Mouse (Mus musculus) forebrain, embryonic 15.5 days (tissue): ENCODE data around the gene Cd68. TPM values are rescaled to one million over a fixed set of nuclear protein-coding genes. Genes with fewer than 3 reads are reported as not detected.

Experiments used
- ATAC-seq: fragments of 200-750 bp; cut with Nextera tagmentation; replicated peaks from 2 replicates; pipeline ENCODE4 v1.8.0; 2017; ENCODE audit warnings: mild to moderate bottlenecking, moderate TSS enrichment, moderate library complexity
- H3K27ac ChIP-seq: fragments of 300-500 bp; sonication (generic); replicated peaks from 2 replicates; pipeline ENCODE4 v1.5.1; 2015; ENCODE audit warnings: mild to moderate bottlenecking, inconsistent platforms
- H3K27me3 ChIP-seq: fragments of 300-500 bp; sonication (generic); 2 replicates; pipeline ENCODE4 v1.6.1; 2015; ENCODE audit warnings: inconsistent platforms
- H3K36me3 ChIP-seq: fragments of 300-500 bp; sonication (generic); 2 replicates; pipeline ENCODE4 v1.6.1; 2015; ENCODE audit warnings: mild to moderate bottlenecking, inconsistent platforms
- H3K4me1 ChIP-seq: fragments of 300-500 bp; sonication (generic); 2 replicates; pipeline ENCODE4 v1.6.1; 2015; ENCODE audit warnings: inconsistent platforms
- H3K4me2 ChIP-seq: fragments of 300-500 bp; sonication (generic); replicated peaks from 2 replicates; pipeline ENCODE4 v1.6.1; 2015; ENCODE audit warnings: mild to moderate bottlenecking, inconsistent platforms
- H3K4me3 ChIP-seq: fragments of 300-500 bp; sonication (generic); 2 replicates; pipeline ENCODE4 v1.5.1; 2015; ENCODE audit warnings: mild to moderate bottlenecking, inconsistent platforms
- H3K9ac ChIP-seq: fragments of 300-500 bp; sonication (generic); replicated peaks from 2 replicates; pipeline ENCODE4 v1.6.1; 2015; ENCODE audit warnings: mild to moderate bottlenecking, inconsistent platforms
- H3K9me3 ChIP-seq: fragments of 300-500 bp; sonication (generic); 2 replicates; pipeline ENCODE4 v1.6.1; 2016; ENCODE audit warnings: inconsistent platforms
- WGBS: fragments of 180-500 bp; shearing (Covaris S2); methylation state at CpG from one replicate; pipeline ENCODE4 v1.1.7; 2015; ENCODE audit warnings: mixed read lengths; 5-methylcytosine and 5-hydroxymethylcytosine counted together
- polyA plus RNA-seq: library from polyadenylated mRNA; unstranded; fragments of >200 nt; fragmentation: Nextera tagmentation; extraction: Ambion mirVana; gene quantifications from 2 replicates; pipeline ENCODE4 v1.2.1, GENCODE M21; 2015

Gene Cd68
- polyA plus RNA-seq, 1 experiment from 2014 or later: 6.7 TPM

DNA sequence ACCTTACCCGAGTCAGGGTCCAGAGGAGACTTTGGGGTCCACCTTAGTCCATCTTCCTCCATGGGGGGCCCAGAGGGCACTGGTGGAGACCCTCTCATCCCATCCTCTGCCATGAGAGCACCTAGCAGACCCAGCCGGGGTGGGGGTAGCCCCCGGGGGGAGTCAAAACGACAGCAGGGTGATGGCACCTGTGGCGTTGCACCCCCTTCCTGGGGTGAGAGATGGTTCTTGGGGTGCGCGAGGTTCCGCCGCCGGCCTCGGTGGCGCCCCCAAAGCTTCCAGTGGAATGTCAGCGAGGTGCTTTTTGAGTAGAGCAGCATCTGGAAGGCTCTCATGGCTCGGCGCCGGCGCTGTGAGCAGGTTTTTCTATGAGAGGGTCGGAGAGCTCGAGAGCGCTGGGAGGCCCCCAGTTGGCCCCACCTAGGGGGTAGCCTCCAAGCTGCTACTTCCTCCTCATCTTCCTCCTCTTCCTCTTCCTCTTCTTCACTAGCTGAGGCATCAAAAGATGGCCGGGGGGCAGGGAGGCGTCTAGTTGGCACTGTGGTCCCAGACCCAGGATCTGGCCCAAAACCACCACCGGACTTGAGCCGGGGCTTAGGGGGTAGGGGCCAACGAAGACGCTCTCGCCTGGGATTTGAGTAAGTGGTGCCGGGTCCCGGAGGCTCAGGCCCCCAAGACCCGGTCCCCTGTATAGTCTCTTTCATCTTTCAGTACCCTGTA lies 14.3 kb upstream of the Cd68 start:
- no peak for ATAC-seq
- Histone ChIP-seq H3K4me3 (peak overlapping the region; percentile 78), H3K9me3 (no peaks in the 10 kb centered on the region), H3K9ac (0 out of 2 replicates have a peak overlapping the region, but pooled peaks have one; percentile 82), H3K27ac (no peak overlapping the region), H3K27me3 (no peaks in the 10 kb centered on the region), H3K4me2 (peak overlapping the region; percentile 96), H3K4me1 (peaks cover 48% of the 10 kb centered on the region), H3K36me3 (peaks cover 36% of the 10 kb centered on the region)
- 88% methylated on average over 30 of the region's 30 CpGs for WGBS

DNA sequence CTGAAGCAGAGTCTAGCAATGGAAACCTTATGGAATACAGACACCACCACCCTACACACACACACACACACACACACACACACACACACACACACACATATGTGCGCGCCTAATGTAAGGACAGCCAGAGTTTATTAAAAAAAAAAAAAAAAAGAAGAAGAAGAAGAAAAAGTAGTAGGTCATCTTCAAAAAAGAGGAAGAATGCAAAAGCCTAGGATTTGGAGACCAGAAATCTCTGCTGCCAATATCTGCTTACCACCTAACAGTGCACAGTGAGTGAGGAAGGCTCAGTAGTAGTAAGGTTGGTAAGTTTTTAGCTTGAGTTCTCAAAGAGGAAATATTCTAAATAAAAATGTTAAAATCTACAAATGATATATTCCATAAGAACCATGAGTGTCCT lies 13.2 kb upstream of the Cd68 start:
- no peaks in the 10 kb centered on the region for H3K27me3 ChIP-seq
- H3K36me3 ChIP-seq: peaks cover 47% of the 10 kb centered on the region
- no peaks in the 10 kb centered on the region for H3K9me3 ChIP-seq
- H3K9ac ChIP-seq: no peak overlapping the region
- 100% methylated on average over 2 of the region's 2 CpGs for WGBS
- no peak for ATAC-seq
- H3K4me2 ChIP-seq: no peak overlapping the region
- no peak overlapping the region for H3K4me3 ChIP-seq
- H3K27ac ChIP-seq: no peak overlapping the region
- peaks cover 43% of the 10 kb centered on the region for H3K4me1 ChIP-seq

DNA sequence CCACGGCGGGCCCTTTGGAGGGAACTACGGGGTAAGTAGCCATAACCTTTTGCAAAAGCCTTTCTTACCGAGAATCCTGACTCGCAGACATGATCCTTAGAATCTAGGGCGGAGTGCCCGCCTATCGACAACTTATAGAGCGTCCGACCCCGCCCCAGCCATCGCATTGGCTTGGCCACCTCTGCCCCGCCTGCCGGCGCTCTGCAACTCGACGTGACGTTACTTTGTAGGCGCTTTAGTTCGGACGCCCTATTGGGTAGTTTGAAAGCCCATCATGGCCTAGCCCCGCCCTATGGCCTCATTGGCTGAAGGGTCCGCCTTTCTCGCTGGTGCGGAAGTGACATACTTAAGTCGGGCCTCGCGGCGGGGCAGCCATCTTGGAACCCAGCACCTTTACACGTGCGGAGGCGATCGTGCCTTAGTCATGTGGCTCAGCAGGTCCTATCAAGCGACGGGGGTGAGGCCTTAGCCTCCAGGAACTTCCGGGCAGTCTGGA lies 6.3 kb upstream of the Cd68 start, which contains the start of gene Eif4a1:
Gene Eif4a1 (minus strand): TSS at position 213 of the 496 bp plus-strand sequence.
- Histone ChIP-seq H3K4me1 (peaks cover 33% of the 10 kb centered on the region), H3K9ac (peak within 1 kb of the TSS; percentile 99), H3K4me2 (peak within 1 kb of the TSS; percentile 72), H3K9me3 (no peaks in the 10 kb centered on the region), H3K27ac (peak within 1 kb of the TSS; percentile 98), H3K36me3 (peaks cover 72% of the 10 kb centered on the region), H3K4me3 (peak within 1 kb of the TSS; percentile 100), H3K27me3 (no peaks in the 10 kb centered on the region)
- peak; percentile 97 for ATAC-seq
- under 1% methylated on average over 36 of the region's 36 CpGs for WGBS

DNA sequence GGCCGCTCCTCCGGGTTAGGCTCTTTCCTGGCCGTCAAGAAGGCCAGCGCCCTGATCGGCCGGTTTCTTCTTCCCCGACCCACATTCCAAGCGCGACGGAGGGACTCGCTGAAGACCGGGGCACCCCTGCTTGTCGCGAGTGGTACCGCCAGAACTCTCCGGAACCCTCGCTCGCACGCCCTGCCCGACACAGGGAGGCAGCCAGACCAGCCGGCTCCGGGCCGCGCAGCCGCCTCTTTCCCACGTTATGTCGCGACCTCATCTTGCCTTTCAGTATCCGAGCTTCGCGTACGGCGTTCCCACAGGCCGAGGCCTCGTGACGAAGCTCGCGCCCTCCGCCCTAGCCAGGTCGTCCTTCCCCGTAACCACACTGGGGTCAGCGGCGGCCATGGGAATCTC lies 5.8 kb upstream of the Cd68 start:
- Histone ChIP-seq H3K4me1 (peaks cover 33% of the 10 kb centered on the region), H3K36me3 (peaks cover 69% of the 10 kb centered on the region), H3K27ac (peak overlapping the region; percentile 98), H3K4me3 (peak overlapping the region; percentile 100), H3K9ac (peak overlapping the region; percentile 99), H3K27me3 (no peaks in the 10 kb centered on the region), H3K9me3 (no peaks in the 10 kb centered on the region), H3K4me2 (peak overlapping the region; percentile 72)
- peak; percentile 14; the same call in 1 of the 2 replicates for ATAC-seq
- 0% methylated on average over 43 of the region's 43 CpGs for WGBS

DNA sequence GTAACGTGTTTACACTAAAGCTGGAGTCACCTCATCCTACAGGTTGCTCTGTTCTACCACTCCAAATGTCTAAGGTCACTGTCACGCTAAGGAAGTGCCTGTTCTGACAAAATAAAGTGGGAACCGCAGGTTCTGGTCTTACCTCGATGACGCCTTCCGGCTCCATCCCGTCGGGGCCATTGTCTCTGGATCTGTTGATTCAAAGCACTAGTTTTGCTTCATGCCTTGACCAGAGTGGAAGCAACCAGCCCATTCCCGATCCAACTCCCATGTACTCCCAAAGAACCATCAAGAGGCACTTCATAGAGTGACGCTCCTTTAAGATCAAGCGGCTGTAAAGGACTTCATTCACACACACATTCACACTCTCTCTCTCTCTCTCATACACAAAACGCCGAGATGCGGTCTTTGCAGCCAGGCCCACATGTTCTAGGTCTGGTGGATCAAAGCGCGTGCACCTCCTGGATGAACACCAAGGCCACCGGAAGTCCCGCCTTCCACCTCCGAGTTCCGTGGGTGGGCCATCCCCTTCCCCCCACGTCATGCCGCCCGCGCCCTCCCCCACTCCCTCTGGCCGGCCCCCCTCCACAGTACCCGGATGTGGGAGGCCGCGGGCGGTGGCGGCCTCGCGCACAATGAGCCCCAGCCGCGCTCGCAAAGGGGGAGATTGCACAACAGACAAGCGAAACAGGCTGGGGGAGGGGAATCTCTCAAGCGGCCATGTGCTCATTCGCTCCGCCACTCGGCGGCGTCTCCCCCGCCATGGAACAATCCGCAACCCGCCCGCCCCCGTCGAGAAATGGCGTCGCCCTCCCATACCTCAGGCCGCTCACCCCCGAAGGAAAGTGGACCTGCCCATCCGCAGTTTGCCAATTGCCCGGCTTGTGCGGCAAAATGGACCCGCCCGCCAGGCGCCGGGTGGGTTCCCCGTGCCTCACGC lies 5.1 kb upstream of the Cd68 start:
- H3K27me3 ChIP-seq: no peaks in the 10 kb centered on the region
- H3K36me3 ChIP-seq: peaks cover 69% of the 10 kb centered on the region
- under 1% methylated on average over 61 of the region's 61 CpGs for WGBS
- peaks cover 33% of the 10 kb centered on the region for H3K4me1 ChIP-seq
- H3K27ac ChIP-seq: peak overlapping the region; percentile 98
- H3K9me3 ChIP-seq: no peaks in the 10 kb centered on the region
- peak; percentile 70 for ATAC-seq
- peak overlapping the region; percentile 72 for H3K4me2 ChIP-seq
- H3K9ac ChIP-seq: peak overlapping the region; percentile 99
- H3K4me3 ChIP-seq: peak overlapping the region; percentile 100

DNA sequence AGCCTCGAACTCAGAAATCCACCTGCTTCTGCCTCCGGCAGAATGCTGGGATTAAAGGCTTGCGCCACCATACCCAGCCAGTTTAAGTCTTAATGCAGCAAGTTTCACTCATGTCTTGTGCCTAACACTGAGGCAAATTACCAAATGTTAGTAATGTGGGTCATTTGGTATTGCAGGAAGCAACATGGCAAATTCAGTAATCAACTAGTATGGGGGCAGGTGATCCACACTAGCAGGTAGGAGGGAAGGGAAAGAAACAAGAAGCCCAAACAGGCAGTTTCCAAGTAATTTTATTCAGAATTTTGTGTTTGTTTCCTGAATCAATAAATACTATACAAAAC lies 682 bp upstream of the Cd68 start:
- Histone ChIP-seq H3K27me3 (no peaks in the 10 kb centered on the region), H3K9me3 (no peaks in the 10 kb centered on the region), H3K36me3 (peaks cover 64% of the 10 kb centered on the region), H3K4me1 (peaks cover 32% of the 10 kb centered on the region), H3K4me2 (no peak overlapping the region), H3K4me3 (no peak overlapping the region), H3K27ac (no peak overlapping the region), H3K9ac (no peak overlapping the region)
- WGBS: 83% methylated on average over 3 of the region's 3 CpGs
- no peak for ATAC-seq

DNA sequence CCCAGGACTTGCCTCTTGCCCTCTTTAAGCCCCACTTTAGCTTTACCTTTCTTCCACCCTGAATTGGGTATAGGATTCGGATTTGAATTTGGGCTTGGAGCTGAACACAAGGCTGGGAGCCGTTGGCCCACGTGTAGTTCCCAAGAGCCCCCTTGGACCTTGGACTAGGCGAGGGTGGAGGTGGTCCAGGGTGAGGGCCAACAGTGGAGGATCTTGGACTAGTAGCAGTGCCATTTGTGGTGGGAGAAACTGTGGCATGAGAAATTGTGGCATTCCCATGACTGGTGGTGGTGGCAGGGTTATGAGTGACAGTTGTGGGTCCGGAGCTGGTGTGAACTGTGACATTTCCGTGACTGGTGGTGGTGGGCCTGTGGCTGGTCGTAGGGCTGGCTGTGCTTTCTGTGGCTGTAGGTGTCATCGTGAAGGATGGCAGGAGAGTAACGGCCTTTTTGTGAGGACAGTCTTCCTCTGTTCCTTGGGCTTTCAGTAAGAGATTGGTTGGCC lies 444 bp downstream of the Cd68 start:
- Histone ChIP-seq H3K9ac (no peak overlapping the region), H3K4me2 (no peak overlapping the region), H3K9me3 (no peaks in the 10 kb centered on the region), H3K27me3 (no peaks in the 10 kb centered on the region), H3K4me1 (peaks cover 38% of the 10 kb centered on the region), H3K27ac (0 out of 2 replicates have a peak overlapping the region, but pooled peaks have one; percentile 3), H3K36me3 (peaks cover 64% of the 10 kb centered on the region), H3K4me3 (no peak overlapping the region)
- no peak for ATAC-seq
- 72% methylated on average over 9 of the region's 9 CpGs for WGBS

DNA sequence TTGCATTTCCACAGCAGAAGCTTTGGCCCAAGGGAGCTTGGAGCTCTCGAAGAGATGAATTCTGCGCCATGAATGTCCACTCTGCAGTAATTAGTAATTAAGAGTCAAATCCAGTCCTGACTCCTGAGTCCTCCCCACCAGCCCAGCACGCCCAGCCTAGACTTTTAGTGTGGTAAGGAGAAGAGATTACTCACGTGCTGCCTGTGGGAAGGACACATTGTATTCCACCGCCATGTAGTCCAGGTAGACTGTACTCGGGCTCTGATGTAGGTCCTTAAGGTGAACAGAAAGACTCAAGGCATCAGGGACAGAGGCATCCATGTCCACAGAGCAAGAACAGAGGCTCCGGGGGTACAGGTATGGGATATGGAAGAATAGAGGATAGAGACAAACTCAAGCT lies 1.1 kb downstream of the Cd68 start:
- Histone ChIP-seq H3K4me3 (no peak overlapping the region), H3K9ac (no peak overlapping the region), H3K9me3 (no peaks in the 10 kb centered on the region), H3K27ac (no peak overlapping the region), H3K4me1 (peaks cover 31% of the 10 kb centered on the region), H3K27me3 (no peaks in the 10 kb centered on the region), H3K4me2 (no peak overlapping the region), H3K36me3 (peaks cover 58% of the 10 kb centered on the region)
- ATAC-seq: no peak
- WGBS: 91% methylated on average over 7 of the region's 7 CpGs

DNA sequence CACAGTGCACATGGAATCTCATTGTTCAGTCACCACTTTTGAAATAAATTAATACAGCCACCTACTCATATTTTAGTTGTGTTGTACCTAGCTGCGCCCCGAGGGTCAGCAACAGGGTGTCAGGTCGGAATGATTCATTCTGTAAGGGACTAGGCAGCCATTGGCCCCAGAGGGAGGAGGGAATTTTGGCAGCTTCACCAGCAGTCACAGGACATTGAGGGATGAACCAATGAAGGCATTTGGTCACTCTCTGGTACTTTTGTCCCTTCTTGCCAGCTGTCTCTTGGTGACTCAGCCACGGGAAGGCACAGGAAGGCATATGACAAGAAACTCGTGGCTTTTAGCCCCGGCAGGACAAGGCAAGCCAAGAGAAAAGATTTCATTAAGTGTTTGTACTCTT lies 2.2 kb downstream of the Cd68 start:
- peaks cover 22% of the 10 kb centered on the region for H3K4me1 ChIP-seq
- peak overlapping the region; percentile 96; the same call in 1 of the 2 replicates for H3K27ac ChIP-seq
- peaks cover 52% of the 10 kb centered on the region for H3K36me3 ChIP-seq
- ATAC-seq: no peak
- WGBS: 86% methylated on average over 6 of the region's 6 CpGs
- H3K27me3 ChIP-seq: no peaks in the 10 kb centered on the region
- no peak overlapping the region for H3K4me3 ChIP-seq
- H3K9me3 ChIP-seq: no peaks in the 10 kb centered on the region
- H3K9ac ChIP-seq: no peak overlapping the region
- H3K4me2 ChIP-seq: no peak overlapping the region

DNA sequence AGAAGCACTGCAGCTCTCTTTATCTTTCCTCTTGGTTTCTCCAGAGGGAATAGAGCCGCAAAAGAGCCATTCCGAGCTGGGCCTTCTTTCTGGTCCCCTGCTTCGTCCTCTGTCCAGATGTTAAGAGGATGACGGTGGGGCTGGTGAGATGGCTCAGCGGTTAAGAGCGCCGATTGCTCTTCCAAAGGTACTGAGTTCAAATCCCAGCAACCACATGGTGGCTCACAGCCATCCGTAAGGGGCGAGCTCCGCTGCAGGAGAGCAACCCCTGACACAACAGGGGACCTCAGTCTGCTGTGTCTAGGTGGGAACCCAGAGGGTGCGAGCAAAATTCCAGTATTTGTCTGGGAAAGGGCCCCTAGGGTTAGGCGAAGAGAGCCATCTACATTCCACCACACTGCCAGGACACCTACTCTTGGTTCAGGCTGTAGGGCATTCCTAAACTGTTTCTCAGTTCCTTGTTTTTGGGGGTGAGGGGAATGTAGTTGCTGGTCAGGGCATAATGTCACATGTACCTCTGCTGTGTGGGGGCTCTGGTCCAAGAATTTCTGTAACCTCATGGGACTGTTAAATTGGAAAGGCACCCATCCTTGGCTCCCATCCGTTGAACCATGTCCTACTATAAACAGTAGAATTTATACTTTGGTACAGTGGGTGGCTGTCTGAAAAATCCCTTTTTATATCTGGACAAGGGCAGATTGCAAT lies 2.8 kb downstream of the Cd68 start:
- H3K27ac ChIP-seq: peak overlapping the region; percentile 96
- H3K27me3 ChIP-seq: no peaks in the 10 kb centered on the region
- ATAC-seq: peak; percentile 28
- peak overlapping the region; percentile 66 for H3K4me3 ChIP-seq
- H3K9me3 ChIP-seq: no peaks in the 10 kb centered on the region
- peaks cover 52% of the 10 kb centered on the region for H3K36me3 ChIP-seq
- H3K4me1 ChIP-seq: peaks cover 20% of the 10 kb centered on the region
- peak overlapping the region; percentile 58 for H3K4me2 ChIP-seq
- peak overlapping the region; percentile 66 for H3K9ac ChIP-seq
- 72% methylated on average over 13 of the region's 13 CpGs for WGBS

DNA sequence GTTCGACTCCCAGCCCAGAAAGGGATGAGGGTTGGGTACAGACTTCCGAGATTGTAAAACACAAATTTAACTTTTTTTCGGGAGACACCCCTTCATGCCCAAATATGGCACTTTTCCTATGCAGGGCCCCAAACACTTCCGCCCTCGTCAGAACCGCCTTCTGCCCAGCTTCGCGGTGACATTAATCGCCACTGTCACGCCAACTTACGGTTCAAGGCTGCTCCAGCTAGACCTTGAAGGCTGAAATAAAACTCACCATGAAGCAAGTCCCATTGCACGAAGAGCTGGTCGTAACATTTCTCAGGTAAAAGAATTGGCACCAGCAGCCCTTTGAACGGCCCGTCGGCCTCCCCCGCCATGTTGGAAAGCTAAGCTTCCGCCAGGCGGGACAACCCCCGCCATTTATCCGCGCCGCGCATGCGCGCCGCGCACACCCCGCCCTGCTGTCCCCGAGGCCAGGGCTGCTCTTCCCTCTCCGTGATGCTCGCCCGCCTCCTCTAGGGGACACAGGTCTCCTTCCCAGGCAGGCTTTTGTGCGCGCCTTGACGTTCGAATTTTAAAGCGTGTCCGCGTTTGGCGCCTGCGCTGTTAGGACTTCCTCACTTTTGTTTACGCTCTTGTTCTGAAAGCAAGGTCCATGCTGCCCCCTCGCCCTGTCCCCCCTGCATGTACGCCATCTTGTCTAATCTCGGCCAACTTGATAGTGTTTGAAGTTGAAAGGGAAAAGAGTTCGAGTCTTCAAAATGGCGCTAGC lies 3.6 kb downstream of the Cd68 start, which contains the start of gene Mpdu1:
Gene Mpdu1 (minus strand): TSS at position 430 of the 754 bp plus-strand sequence.
- WGBS: under 1% methylated on average over 48 of the region's 48 CpGs

More for the DNA sequence above, 3.6 kb downstream of the Cd68 start, which contains the start of gene Mpdu1:
- no peaks in the 10 kb centered on the region for H3K27me3 ChIP-seq
- H3K4me1 ChIP-seq: peaks cover 20% of the 10 kb centered on the region
- no peaks in the 10 kb centered on the region for H3K9me3 ChIP-seq
- H3K36me3 ChIP-seq: peaks cover 52% of the 10 kb centered on the region
- ATAC-seq: peak; percentile 96
- peak within 1 kb of the TSS; percentile 58 for H3K4me2 ChIP-seq
- H3K27ac ChIP-seq: peak within 1 kb of the TSS; percentile 96
- peak within 1 kb of the TSS; percentile 66 for H3K4me3 ChIP-seq
- peak within 1 kb of the TSS; percentile 66 for H3K9ac ChIP-seq
